Mouse (Mus musculus) bone marrow, adult 2 months (tissue): Measurements from ENCODE around the gene Maml3.

ENCODE experiments used
- CTCF ChIP-seq: fragments of 200-500 bp; IDR thresholded peaks from 2 replicates; pipeline ENCODE4 v1.5.1; 2011; ENCODE audit warnings: low read length, control low read depth; ENCODE audit not compliant: control insufficient read depth, insufficient read depth
- POLR2A ChIP-seq: fragments of 200-500 bp; IDR thresholded peaks from 2 replicates; pipeline ENCODE4 v1.6.1; 2011; ENCODE audit warnings: low read depth, mild to moderate bottlenecking, control low read depth, low read length, borderline replicate concordance; ENCODE audit not compliant: control insufficient read depth

GRCm38 (mm10) chr3:51791542-51791941 is 313.3 kb downstream of the Maml3 start:
- no peak for TF ChIP-seq POLR2A
- no peak for TF ChIP-seq CTCF
